Mouse (Mus musculus) erythroblast, embryonic 14.5 days (primary cell): ENCODE results near the gene Lmntd1.

Experiments used
- GATA1 ChIP-seq: IDR thresholded peaks from 2 replicates; pipeline ENCODE4 v1.6.1; 2012; ENCODE audit warnings: low read length, inconsistent platforms, mixed read lengths
- TAL1 ChIP-seq: IDR thresholded peaks from 3 replicates; pipeline ENCODE4 v1.6.1; 2012; ENCODE audit warnings: low read length, inconsistent platforms, mixed read lengths

DNA sequence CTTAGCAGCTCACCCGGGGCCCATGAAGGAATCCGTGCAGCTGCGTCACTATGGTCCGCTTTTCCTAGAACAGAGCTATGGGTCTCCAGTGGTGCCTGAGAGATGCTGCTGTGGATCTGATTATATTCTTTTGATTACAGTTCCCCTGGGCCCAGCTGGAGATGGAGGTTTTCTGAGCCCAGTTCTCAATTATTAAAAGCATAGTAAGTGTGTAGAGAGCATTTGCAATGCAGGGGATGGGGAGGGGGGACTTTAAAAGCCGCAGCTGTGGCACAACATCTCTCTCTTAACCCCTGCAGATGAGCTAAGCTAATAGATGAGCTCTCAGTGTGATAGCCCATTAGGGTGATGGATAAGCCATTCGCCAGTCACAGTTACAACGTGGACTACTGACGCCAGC lies 233.2 kb downstream of the Lmntd1 start:
- TF ChIP-seq GATA1: no peak
- TF ChIP-seq TAL1: no peak
